Mouse (Mus musculus) natural killer cell, adult 2 months (primary cell): Measurements from ENCODE around the gene Rnf144b.

Experiments used
- DNase-seq, 2 experiments: peaks; one replicate each; pipeline ENCODE4 v3.0.0; 2022; ENCODE audit warnings: low spot score in 2 of 2

Rnf144b gene

GRCm38 (mm10) chr13:47261961-47262360 lies 139.5 kb downstream of the Rnf144b start:
- no peak for DNase-seq

GRCm38 (mm10) chr13:47264382-47264781 lies 141.9 kb downstream of the Rnf144b start:
- no peak for DNase-seq

GRCm38 (mm10) chr13:47266411-47266810 lies 144.0 kb downstream of the Rnf144b start:
- no peak for DNase-seq

- no peak for DNase-seq
Observed at GRCm38 (mm10) chr13:47268227-47268626, 145.8 kb downstream of the Rnf144b start.

- no peak for DNase-seq
Observed at GRCm38 (mm10) chr13:47272928-47273327, 150.5 kb downstream of the Rnf144b start.

GRCm38 (mm10) chr13:47273487-47273886 lies 151.0 kb downstream of the Rnf144b start:
- DNase-seq, result no peak

GRCm38 (mm10) chr13:47274139-47274538 lies 151.7 kb downstream of the Rnf144b start:
- DNase-seq, result no peak

- no peak for DNase-seq
Observed at GRCm38 (mm10) chr13:47277000-47277823, 154.8 kb downstream of the Rnf144b start.

- no peak for DNase-seq
Observed at GRCm38 (mm10) chr13:47277824-47278290, 155.4 kb downstream of the Rnf144b start.

GRCm38 (mm10) chr13:47282221-47282620 lies 159.8 kb downstream of the Rnf144b start:
- no peak for DNase-seq

- DNase-seq, result peak in 1 of 2 experiments; percentile 8
Observed at GRCm38 (mm10) chr13:47288449-47288848, 166.0 kb downstream of the Rnf144b start.

GRCm38 (mm10) chr13:47296465-47296864 lies 174.0 kb downstream of the Rnf144b start:
- no peak for DNase-seq
